Mouse (Mus musculus) lung, embryonic 16.5 days (tissue): ENCODE data around the gene 4930451I11Rik. TPM values are rescaled to one million over a fixed set of nuclear protein-coding genes. Genes with fewer than 3 reads are reported as not detected.

Experiments used
- ATAC-seq: fragments of 200-750 bp; cut with Nextera tagmentation; 2 replicates; pipeline ENCODE4 v1.8.0; 2017; ENCODE audit warnings: low read depth, mild to moderate bottlenecking, moderate library complexity
- H3K27ac ChIP-seq: fragments of 300-500 bp; sonication (generic); 2 replicates; pipeline ENCODE4 v1.5.1; 2014; ENCODE audit warnings: mild to moderate bottlenecking, control low read depth, low read length
- H3K27me3 ChIP-seq: fragments of 300-500 bp; sonication (generic); 2 replicates; pipeline ENCODE4 v1.6.1; 2014; ENCODE audit warnings: low read depth, low read length, mixed read lengths; ENCODE audit not compliant: control insufficient read depth, insufficient read depth
- H3K36me3 ChIP-seq: fragments of 300-500 bp; sonication (generic); 2 replicates; pipeline ENCODE4 v1.6.1; 2014; ENCODE audit warnings: low read length; ENCODE audit not compliant: control insufficient read depth, insufficient read depth
- H3K4me1 ChIP-seq: fragments of 300-500 bp; sonication (generic); replicated peaks from 2 replicates; pipeline ENCODE4 v1.6.1; 2014; ENCODE audit warnings: low read length, mixed read lengths; ENCODE audit not compliant: control insufficient read depth, insufficient read depth
- H3K4me2 ChIP-seq: fragments of 300-500 bp; sonication (generic); 2 replicates; pipeline ENCODE4 v1.6.1; 2014; ENCODE audit warnings: low read depth, low read length, control low read depth
- H3K4me3 ChIP-seq: fragments of 300-500 bp; sonication (generic); 2 replicates; pipeline ENCODE4 v1.5.1; 2014; ENCODE audit warnings: mild to moderate bottlenecking, low read length, control low read depth
- H3K9ac ChIP-seq: fragments of 300-500 bp; sonication (generic); 2 replicates; pipeline ENCODE4 v1.6.1; 2014; ENCODE audit warnings: low read length, control low read depth
- H3K9me3 ChIP-seq: fragments of 300-500 bp; sonication (generic); 2 replicates; pipeline ENCODE4 v1.6.1; 2016; ENCODE audit warnings: low read length; ENCODE audit not compliant: control insufficient read depth
- WGBS: fragments of 180-500 bp; shearing (Covaris S2); extraction: QIAGEN DNeasy Blood & Tissue Kit; methylation state at CpG from one replicate; pipeline ENCODE4 v1.1.7; 2014; 5-methylcytosine and 5-hydroxymethylcytosine counted together
- polyA plus RNA-seq: library from polyadenylated mRNA; unstranded; fragments of >200 nt; fragmentation: Nextera tagmentation; extraction: Ambion mirVana; gene quantifications from 2 replicates; pipeline ENCODE4 v1.2.1, GENCODE M21; 2015

4930451I11Rik gene
- polyA plus RNA-seq, 1 experiment from 2014 or later: not detected

DNA sequence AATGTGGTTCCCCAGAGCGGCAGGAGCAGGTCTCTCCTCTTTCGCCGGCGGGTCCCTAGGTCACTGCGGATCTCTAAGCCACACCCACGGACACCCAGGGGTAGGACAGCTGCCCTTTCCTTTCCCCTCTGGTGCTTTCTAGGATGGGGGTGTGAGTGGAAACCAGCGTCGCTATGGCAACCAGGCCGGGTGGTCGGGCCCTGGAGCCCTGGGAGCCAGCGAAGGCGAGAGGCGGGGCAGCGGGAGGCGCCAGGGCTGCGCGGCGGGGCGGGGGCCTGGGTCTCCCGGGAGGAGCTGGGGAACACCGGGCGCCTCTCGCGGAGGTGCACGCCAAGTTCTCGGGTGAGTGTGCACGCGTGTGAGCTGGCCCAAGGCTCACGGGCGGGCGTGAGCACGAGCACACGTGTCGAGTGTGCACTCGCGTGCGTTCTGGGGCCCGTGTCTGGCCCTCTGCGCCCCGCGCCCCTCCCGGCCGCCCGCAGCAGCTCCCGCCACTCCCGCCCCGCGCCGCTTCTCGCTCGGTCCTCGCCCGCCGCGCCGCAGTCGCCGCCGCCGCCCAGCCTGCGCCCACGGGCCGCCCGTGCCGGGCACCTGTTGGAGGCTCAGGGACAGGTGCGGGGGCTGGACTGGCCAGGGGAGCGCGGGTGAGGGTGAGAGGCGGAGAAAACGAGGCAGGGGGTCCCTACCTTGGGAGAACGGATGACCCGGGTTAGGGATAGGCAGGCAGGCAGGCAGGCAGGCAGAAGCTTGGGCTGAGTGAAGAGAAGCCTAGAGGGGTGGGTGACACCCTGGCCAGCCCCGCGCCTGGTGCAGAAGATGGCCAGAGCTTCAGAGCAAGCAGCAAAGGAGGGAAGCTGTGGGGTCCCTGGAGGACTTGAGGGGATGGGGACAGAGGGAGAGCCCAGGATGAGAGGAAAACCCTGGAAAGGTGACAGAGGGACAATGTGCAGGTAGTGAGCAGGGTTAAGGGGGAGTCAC is 16.3 kb upstream of the 4930451I11Rik start:
- no peak overlapping the region for H3K27ac ChIP-seq
- WGBS: under 1% methylated on average over 61 of the region's 74 CpGs
- peaks cover 25% of the 10 kb centered on the region for H3K27me3 ChIP-seq
- H3K9me3 ChIP-seq: no peaks in the 10 kb centered on the region
- ATAC-seq: peak; percentile 56; the same call in 1 of the 2 replicates
- peak overlapping the region; percentile 56 for H3K4me3 ChIP-seq
- H3K36me3 ChIP-seq: peaks cover 9% of the 10 kb centered on the region
- H3K9ac ChIP-seq: peak overlapping the region; percentile 62
- H3K4me1 ChIP-seq: peaks cover 8% of the 10 kb centered on the region; the same call in 1 of the 2 replicates
- peak overlapping the region; percentile 96 for H3K4me2 ChIP-seq

DNA sequence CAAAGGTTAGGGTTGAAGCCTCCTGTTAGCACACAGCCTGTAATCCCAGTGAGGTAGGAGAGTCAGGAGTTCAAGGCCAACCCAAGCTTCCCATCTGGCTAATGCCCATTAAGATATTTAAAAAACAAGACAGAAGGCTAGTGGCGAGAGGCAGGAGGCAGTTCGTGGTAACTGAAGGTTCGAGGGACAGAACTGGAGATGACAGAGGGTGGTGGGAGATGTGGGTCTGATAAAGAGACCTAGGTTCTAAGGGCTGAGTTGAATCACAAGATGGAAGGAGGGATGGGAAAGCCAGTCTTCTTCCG is 15.6 kb upstream of the 4930451I11Rik start, which contains the start of gene Doc2a:
Gene Doc2a (plus strand): TSS at position 301 of the 305 bp plus-strand sequence.
- Histone ChIP-seq H3K27me3 (peaks cover 25% of the 10 kb centered on the region), H3K27ac (no peak within 1 kb of the TSS), H3K4me2 (peak within 1 kb of the TSS; percentile 96), H3K9me3 (no peaks in the 10 kb centered on the region), H3K4me1 (peaks cover 8% of the 10 kb centered on the region; the same call in 1 of the 2 replicates), H3K36me3 (0 out of 2 replicates have a peak, but pooled peaks cover 4% of the 10 kb centered on the region), H3K4me3 (peak within 1 kb of the TSS; percentile 56), H3K9ac (peak within 1 kb of the TSS; percentile 62)
- no peak for ATAC-seq
- 30% methylated on average over 4 of the region's 4 CpGs for WGBS

DNA sequence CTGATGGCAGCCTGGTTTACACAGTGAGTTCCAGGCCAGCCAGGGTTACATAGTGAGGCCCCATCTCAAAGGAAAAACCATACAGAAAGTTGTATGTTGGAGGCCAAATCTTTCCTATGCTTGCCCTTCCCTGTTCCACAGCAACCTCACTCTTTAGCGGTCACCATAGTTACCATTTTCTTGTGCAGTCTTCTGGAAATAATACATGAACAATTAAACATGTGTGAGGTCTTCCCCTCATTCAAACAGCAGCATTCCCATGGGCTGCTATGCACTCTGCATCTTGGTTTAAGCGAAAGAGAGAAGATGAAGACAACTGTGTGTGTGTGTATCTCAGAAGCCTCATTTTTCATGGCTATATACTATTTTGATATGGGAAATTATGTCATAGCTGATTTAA is 14.1 kb upstream of the 4930451I11Rik start:
- WGBS: 91% methylated on average over 2 of the region's 2 CpGs
- H3K36me3 ChIP-seq: no peaks in the 10 kb centered on the region
- no peak for ATAC-seq
- no peak overlapping the region for H3K27ac ChIP-seq
- H3K4me3 ChIP-seq: no peak overlapping the region
- no peaks in the 10 kb centered on the region for H3K9me3 ChIP-seq
- peaks cover 25% of the 10 kb centered on the region for H3K27me3 ChIP-seq
- H3K4me2 ChIP-seq: no peak overlapping the region
- H3K9ac ChIP-seq: no peak overlapping the region
- H3K4me1 ChIP-seq: peaks cover 8% of the 10 kb centered on the region; the same call in 1 of the 2 replicates

DNA sequence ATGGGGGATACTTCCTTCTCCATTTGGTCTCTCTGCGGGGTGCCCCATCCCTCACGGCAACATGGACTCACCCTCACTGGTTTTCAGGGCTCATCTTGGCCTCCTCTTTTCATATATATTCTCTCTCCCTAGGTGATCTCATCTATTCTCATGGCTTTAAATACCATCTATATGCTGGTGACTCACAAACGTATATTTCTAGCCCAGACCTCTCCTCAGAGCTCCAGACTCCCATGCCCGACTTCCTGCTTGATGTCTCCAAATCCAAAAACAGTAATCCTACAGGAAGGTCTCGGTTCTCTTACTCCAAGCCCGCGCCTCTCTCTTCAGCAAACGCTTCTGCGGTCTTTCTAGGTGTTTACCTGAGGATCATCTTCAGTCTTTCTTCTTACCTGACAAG is 11.8 kb upstream of the 4930451I11Rik start:
- WGBS: 71% methylated on average over 9 of the region's 9 CpGs

DNA sequence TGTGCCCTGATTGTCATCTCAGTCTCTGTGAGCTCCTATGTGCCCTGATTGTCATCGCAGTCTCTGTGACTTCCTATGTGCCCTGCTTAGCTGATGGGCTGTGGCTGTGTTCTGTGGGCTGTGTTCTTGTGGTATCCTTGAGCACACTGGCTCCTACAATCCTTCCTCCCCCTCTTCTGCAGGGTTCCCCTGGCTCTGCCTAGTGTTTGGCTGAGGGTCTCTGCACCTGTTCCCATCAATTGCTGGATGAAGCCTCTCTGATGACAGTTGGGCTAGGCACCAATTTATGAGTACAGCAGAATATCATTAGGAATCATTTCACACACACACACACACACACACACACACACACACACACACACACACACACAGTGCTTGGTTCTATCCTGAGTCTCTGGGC is 1.9 kb upstream of the 4930451I11Rik start:
- H3K9me3 ChIP-seq: no peaks in the 10 kb centered on the region
- H3K4me2 ChIP-seq: no peak overlapping the region
- ATAC-seq: no peak
- H3K27me3 ChIP-seq: no peaks in the 10 kb centered on the region; the same call in 1 of the 2 replicates
- H3K4me3 ChIP-seq: no peak overlapping the region
- H3K9ac ChIP-seq: no peak overlapping the region
- H3K27ac ChIP-seq: no peak overlapping the region
- H3K36me3 ChIP-seq: no peaks in the 10 kb centered on the region
- WGBS: 96% methylated on average over 1 of the region's 1 CpGs
- no peaks in the 10 kb centered on the region for H3K4me1 ChIP-seq

More for the DNA sequence above, 11.8 kb upstream of the 4930451I11Rik start:
- Histone ChIP-seq H3K36me3 (no peaks in the 10 kb centered on the region), H3K4me2 (no peak overlapping the region), H3K9ac (no peak overlapping the region), H3K27me3 (peaks cover 11% of the 10 kb centered on the region), H3K9me3 (no peaks in the 10 kb centered on the region), H3K4me3 (no peak overlapping the region), H3K4me1 (peaks cover 5% of the 10 kb centered on the region; the same call in 1 of the 2 replicates), H3K27ac (no peak overlapping the region)
- no peak for ATAC-seq

DNA sequence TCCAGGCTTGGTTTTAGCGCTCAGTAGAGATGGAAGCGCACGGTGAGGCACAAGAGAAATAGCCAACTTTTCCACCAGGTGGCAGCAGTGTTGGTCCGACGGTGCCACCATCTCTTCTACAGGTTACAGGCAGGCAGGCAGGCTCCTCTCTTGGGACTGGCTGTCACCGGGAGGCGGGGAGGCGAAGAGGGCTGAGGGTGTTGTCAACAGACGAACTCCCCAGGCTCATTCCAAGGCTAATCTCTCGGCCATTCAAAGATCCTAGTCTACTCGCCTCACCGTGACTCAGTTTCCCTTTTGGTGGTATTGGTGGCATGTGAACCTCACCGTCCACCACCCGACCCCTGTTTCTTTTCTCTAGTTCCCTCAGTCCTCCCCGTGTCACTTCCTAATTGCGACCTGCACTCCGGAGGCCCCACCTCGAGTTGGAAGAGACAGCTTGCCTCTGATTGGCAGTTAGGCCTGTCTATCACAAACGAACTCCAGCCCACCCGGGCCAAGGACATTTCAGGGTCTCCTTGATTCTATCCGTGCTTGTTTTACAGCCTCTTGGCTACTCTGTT is 678 bp upstream of the 4930451I11Rik start:
- Histone ChIP-seq H3K27me3 (no peaks in the 10 kb centered on the region; the same call in 1 of the 2 replicates), H3K9ac (no peak overlapping the region), H3K36me3 (no peaks in the 10 kb centered on the region), H3K4me3 (peak overlapping the region; percentile 31), H3K27ac (no peak overlapping the region), H3K4me1 (no peaks in the 10 kb centered on the region), H3K4me2 (peak overlapping the region; percentile 49), H3K9me3 (no peaks in the 10 kb centered on the region)
- peak; percentile 87 for ATAC-seq
- WGBS: under 1% methylated on average over 21 of the region's 21 CpGs

DNA sequence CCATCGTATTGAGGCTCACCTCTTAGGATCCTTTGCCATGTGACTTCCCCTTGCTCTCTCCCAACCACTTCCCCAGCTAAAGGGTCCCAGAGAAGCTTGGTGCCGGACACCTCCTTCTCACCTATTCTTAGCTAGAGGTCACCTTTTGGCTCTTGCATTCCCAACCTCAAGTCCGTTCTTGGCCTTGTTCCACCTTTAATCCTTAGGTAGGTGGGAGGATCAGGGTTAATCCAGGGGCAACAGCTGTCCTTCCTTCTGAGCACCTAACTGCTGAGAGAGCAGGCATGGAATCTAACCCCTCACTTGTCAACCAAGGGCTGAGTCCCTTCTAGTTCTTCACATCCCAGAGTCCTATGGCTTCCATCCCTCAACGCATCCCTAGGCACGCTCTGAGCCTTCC is 5.5 kb downstream of the 4930451I11Rik start:
- H3K4me3 ChIP-seq: no peak overlapping the region
- H3K27me3 ChIP-seq: peaks cover 15% of the 10 kb centered on the region
- H3K4me1 ChIP-seq: peaks cover 5% of the 10 kb centered on the region; the same call in 1 of the 2 replicates
- no peak overlapping the region for H3K27ac ChIP-seq
- no peak overlapping the region for H3K4me2 ChIP-seq
- 65% methylated on average over 5 of the region's 5 CpGs for WGBS
- no peak overlapping the region for H3K9ac ChIP-seq
- H3K36me3 ChIP-seq: no peaks in the 10 kb centered on the region
- H3K9me3 ChIP-seq: no peaks in the 10 kb centered on the region
- ATAC-seq: no peak

DNA sequence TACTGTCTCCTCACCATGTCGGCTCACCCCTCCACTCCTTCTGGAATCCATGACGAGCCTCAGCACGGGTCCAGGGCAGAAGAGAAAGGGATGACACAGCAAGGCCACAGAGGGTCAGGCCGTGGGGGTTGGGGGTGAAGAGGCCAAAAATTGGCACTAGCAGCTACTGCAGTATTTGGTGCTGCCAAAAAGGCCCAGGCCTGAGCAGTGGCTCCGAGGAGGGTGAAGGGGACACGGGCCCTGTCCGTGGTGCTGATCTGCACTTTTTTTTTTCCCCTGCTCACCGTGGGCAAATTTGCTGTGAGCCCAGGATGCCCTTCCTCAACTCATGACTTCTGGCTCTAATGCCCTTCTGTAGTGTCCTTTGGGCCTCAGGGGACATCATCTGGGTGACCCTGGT is 6.0 kb downstream of the 4930451I11Rik start:
- Histone ChIP-seq H3K27ac (no peak overlapping the region), H3K4me1 (peaks cover 5% of the 10 kb centered on the region; the same call in 1 of the 2 replicates), H3K9ac (no peak overlapping the region), H3K9me3 (no peaks in the 10 kb centered on the region), H3K4me3 (no peak overlapping the region), H3K4me2 (no peak overlapping the region), H3K36me3 (no peaks in the 10 kb centered on the region), H3K27me3 (peaks cover 15% of the 10 kb centered on the region)
- 14% methylated on average over 8 of the region's 8 CpGs for WGBS
- no peak for ATAC-seq

DNA sequence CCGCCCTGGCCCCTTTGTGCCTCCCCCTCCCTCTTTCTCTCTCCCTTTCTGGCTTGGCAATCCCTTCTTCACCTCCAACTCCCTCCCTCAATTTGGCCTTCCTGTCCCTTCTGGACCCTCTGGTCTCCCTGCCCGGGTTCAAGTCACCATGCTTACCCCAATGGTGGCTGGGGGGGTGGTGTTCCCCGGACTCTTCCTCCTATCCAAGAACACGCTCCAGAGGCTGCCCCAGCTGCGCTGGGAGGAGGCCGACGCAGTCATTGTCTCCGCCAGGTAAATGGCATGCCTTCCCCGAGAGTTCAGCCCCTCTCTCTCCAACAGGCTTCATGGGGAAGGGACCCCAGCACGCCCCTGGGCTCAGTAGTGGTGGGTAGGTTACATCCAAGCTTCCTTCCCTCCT is 7.5 kb downstream of the 4930451I11Rik start:
- no peak overlapping the region for H3K4me3 ChIP-seq
- ATAC-seq: no peak
- H3K9me3 ChIP-seq: no peaks in the 10 kb centered on the region
- H3K4me1 ChIP-seq: peaks cover 5% of the 10 kb centered on the region; the same call in 1 of the 2 replicates
- no peaks in the 10 kb centered on the region for H3K36me3 ChIP-seq
- 11% methylated on average over 10 of the region's 10 CpGs for WGBS
- H3K27ac ChIP-seq: no peak overlapping the region
- no peak overlapping the region for H3K4me2 ChIP-seq
- H3K9ac ChIP-seq: no peak overlapping the region
- peaks cover 15% of the 10 kb centered on the region for H3K27me3 ChIP-seq
